Mouse (Mus musculus) midbrain, embryonic 12.5 days (tissue): ENCODE measurements around the gene Pde6d. TPM values are rescaled to one million over a fixed set of nuclear protein-coding genes. Genes with fewer than 3 reads are reported as not detected.

Experiments used
- ATAC-seq: fragments of 200-750 bp; cut with Nextera tagmentation; 2 replicates; pipeline ENCODE4 v1.8.0; 2017; ENCODE audit warnings: low read depth, moderate TSS enrichment, moderate library complexity; ENCODE audit not compliant: low FRiP score
- H3K27ac ChIP-seq: fragments of 300-500 bp; sonication (generic); replicated peaks from 2 replicates; pipeline ENCODE4 v1.5.1; 2016; ENCODE audit warnings: mild to moderate bottlenecking
- H3K27me3 ChIP-seq: fragments of 300-500 bp; sonication (generic); 2 replicates; pipeline ENCODE4 v1.6.1; 2016; ENCODE audit warnings: mild to moderate bottlenecking
- H3K36me3 ChIP-seq: fragments of 300-500 bp; sonication (generic); 2 replicates; pipeline ENCODE4 v1.6.1; 2016
- H3K4me1 ChIP-seq: fragments of 300-500 bp; sonication (generic); 2 replicates; pipeline ENCODE4 v1.6.1; 2016
- H3K4me2 ChIP-seq: fragments of 300-500 bp; sonication (generic); replicated peaks from 2 replicates; pipeline ENCODE4 v1.6.1; 2016; ENCODE audit warnings: mild to moderate bottlenecking, moderate library complexity
- H3K4me3 ChIP-seq: fragments of 300-500 bp; sonication (generic); 2 replicates; pipeline ENCODE4 v1.5.1; 2016; ENCODE audit warnings: mild to moderate bottlenecking
- H3K9ac ChIP-seq: fragments of 300-500 bp; sonication (generic); replicated peaks from 2 replicates; pipeline ENCODE4 v1.6.1; 2016; ENCODE audit warnings: mild to moderate bottlenecking, moderate library complexity
- H3K9me3 ChIP-seq: fragments of 300-500 bp; sonication (generic); 2 replicates; pipeline ENCODE4 v1.6.1; 2016; ENCODE audit warnings: mild to moderate bottlenecking
- WGBS: fragments of 180-500 bp; shearing (Covaris S2); methylation state at CpG from one replicate; pipeline ENCODE4 v1.1.7; 2016; 5-methylcytosine and 5-hydroxymethylcytosine counted together
- polyA plus RNA-seq: library from polyadenylated mRNA; unstranded; fragments of >200 nt; fragmentation: Nextera tagmentation; extraction: Ambion mirVana; gene quantifications from 2 replicates; pipeline ENCODE4 v1.2.1, GENCODE M21; 2016

The Pde6d gene
- polyA plus RNA-seq, 1 experiment from 2014 or later, result 104 TPM

GRCm38 (mm10) chr1:86506420-86506819 is 76.0 kb downstream of the Pde6d start:
- 0 out of 2 replicates have a peak overlapping the region, but pooled peaks have one; percentile 41 for H3K9ac ChIP-seq
- ATAC-seq, result no peak
- WGBS, result 84% methylated on average over 5 of the region's 5 CpGs
- H3K36me3 ChIP-seq, result no peaks in the 10 kb centered on the region
- H3K27me3 ChIP-seq, result no peaks in the 10 kb centered on the region
- no peak overlapping the region for H3K4me2 ChIP-seq
- no peak overlapping the region for H3K4me3 ChIP-seq
- peak overlapping the region; percentile 54; the same call in 1 of the 2 replicates for H3K27ac ChIP-seq
- peaks cover 66% of the 10 kb centered on the region for H3K4me1 ChIP-seq
- no peaks in the 10 kb centered on the region for H3K9me3 ChIP-seq

DNA sequence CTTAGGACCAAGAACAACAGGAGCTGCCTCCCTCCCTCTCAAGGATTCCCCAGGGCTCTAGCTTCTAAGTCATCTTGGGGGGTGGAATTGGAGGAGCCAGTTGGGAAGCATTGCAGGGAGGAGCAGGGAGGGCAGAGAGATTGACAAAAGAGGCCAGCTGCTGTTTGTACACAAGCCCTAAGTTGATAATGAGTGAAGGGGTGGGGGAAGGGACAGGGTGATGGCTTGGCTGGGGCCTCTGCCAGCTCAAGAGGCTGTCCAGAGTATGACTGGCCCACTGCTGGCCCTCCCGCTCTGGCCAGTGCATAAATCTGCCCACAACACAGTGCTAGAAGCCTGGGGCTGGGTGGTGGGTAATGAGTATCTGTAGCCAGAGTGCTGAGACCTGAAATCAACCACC is 77.0 kb downstream of the Pde6d start:
- Histone ChIP-seq H3K4me2 (peak overlapping the region; percentile 60), H3K4me3 (0 out of 2 replicates have a peak overlapping the region, but pooled peaks have one; percentile 44)

DNA sequence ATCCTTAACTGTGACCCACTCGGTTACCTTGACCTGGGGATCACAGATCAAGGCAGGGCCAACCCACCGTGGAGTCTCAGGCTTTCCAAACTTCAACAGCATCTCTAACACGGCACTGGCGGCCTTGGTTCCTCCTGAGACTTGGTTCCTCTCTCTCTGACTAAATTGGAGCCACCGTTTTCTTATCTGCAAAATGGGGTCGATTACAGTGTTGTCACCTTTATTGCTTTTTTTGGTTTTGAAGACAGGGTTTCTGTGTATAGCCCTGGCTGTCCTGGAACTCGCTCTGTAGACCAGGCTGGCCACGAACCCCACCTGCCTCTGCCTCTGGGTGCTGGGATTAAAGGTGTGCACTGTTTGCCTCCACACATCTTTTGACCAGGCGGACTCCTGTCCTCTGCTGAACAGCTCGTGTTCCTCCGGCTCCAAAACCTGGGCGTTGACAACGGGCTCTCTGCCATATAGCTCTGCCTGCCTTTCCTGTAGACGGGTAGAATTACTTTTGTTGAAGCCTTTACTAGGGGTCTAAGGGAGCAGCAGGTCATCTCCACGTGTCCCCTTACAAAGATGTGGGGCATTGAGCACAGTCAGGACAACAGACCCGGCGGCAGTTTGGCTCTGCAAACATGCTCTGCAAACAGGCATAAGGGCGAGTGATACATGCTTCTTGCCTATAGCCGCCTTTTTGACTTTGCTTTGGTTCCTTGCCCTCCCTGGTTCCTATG is 77.6 kb downstream of the Pde6d start:
- Histone ChIP-seq H3K27ac (peak overlapping the region; percentile 94), H3K36me3 (no peaks in the 10 kb centered on the region), H3K9ac (peak overlapping the region; percentile 68), H3K9me3 (no peaks in the 10 kb centered on the region), H3K4me1 (peaks cover 59% of the 10 kb centered on the region), H3K4me2 (peak overlapping the region; percentile 60), H3K4me3 (peak overlapping the region; percentile 44), H3K27me3 (no peaks in the 10 kb centered on the region)
- WGBS, result 16% methylated on average over 19 of the region's 19 CpGs
- ATAC-seq, result no peak

More for the DNA sequence above, 77.0 kb downstream of the Pde6d start:
- no peaks in the 10 kb centered on the region for H3K9me3 ChIP-seq
- H3K27ac ChIP-seq, result peak overlapping the region; percentile 94
- ATAC-seq, result no peak
- no peaks in the 10 kb centered on the region for H3K36me3 ChIP-seq
- 46% methylated on average over 1 of the region's 1 CpGs for WGBS
- H3K4me1 ChIP-seq, result peaks cover 62% of the 10 kb centered on the region
- H3K27me3 ChIP-seq, result no peaks in the 10 kb centered on the region
- peak overlapping the region; percentile 68; the same call in 1 of the 2 replicates for H3K9ac ChIP-seq

DNA sequence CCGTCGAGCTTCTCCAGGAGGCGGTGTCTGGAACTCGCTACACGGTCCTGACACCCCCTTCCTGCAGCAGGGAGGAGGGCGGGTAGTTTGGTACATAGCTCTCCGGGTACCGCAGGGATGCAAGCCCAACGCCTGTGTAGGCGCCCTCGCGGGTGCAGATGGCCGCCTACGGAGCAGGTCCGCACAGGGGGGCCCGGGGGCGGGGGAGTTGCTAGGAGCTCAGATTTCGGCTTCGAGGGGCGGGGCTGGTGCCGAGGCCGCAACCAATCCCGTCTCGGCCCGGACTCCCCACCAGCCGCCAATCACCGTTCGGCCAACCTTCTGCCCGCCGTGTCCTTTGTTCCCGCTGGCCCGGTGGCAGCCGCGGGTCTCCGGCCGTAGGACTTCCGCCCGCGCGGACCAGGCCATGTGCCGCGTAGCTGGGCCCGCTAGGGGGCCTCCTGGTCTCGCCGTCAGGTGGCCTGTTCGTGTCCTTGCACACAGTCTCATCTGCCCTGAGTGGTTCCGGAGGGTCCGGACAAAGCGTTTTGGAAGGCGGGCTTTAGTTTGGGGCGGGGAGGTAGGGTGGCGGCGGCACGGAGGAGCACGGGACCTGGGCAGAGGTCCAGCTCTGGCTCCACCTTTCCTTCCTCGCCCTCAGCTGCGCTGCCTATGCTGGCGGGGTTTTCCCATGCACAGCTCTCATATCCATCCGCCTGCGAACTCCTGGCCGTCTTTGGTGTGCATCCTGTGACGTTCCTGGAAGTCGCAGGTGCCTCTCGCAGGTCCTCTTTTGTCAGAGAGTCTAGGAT is 78.3 kb downstream of the Pde6d start:
- H3K27ac ChIP-seq, result peak overlapping the region; percentile 94
- H3K4me2 ChIP-seq, result peak overlapping the region; percentile 60
- peak; percentile 89 for ATAC-seq
- H3K9me3 ChIP-seq, result no peaks in the 10 kb centered on the region
- H3K27me3 ChIP-seq, result no peaks in the 10 kb centered on the region
- H3K9ac ChIP-seq, result peak overlapping the region; percentile 68
- 0% methylated on average over 64 of the region's 64 CpGs for WGBS
- H3K36me3 ChIP-seq, result no peaks in the 10 kb centered on the region
- H3K4me1 ChIP-seq, result peaks cover 53% of the 10 kb centered on the region
- peak overlapping the region; percentile 44 for H3K4me3 ChIP-seq

DNA sequence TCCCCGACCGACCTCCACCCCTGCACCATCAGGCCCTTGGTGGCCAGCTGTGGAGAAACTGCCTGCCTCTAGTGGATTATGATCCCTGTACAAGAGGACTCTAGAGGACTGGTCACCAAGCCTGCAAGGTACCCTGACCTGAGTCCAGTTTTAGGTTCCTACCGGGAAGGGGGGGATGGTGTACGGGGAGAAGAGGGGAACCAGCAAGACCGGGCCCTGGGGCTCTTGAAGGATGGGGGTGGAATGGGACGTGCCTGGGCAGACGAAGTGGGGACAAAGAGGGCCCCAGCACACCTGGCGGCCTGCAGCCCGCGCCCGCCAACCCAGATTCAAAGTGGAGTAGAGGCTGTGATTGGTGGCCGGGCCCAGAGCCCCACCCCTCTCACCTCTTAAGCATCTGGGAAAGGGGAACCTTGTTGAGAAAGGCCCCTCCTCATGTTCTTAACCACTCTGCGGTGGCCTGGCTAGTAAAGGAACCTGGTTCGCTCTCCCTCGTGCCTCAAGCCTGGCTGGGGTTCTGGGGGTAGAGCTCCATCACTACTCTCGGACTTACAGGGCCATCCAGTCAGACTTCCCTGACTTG is 79.2 kb downstream of the Pde6d start:
- Histone ChIP-seq H3K4me3 (peak overlapping the region; percentile 44), H3K9ac (peak overlapping the region; percentile 68), H3K27ac (peak overlapping the region; percentile 94), H3K4me2 (peak overlapping the region; percentile 60), H3K4me1 (peaks cover 57% of the 10 kb centered on the region), H3K36me3 (no peaks in the 10 kb centered on the region), H3K27me3 (no peaks in the 10 kb centered on the region), H3K9me3 (no peaks in the 10 kb centered on the region)
- ATAC-seq, result 0 out of 2 replicates have a peak, but pooled peaks have one; percentile 0
- WGBS, result 9% methylated on average over 16 of the region's 16 CpGs

GRCm38 (mm10) chr1:86502221-86503048 is 80.0 kb downstream of the Pde6d start:
- no peaks in the 10 kb centered on the region for H3K27me3 ChIP-seq
- WGBS, result 9% methylated on average over 16 of the region's 17 CpGs
- peaks cover 57% of the 10 kb centered on the region for H3K4me1 ChIP-seq
- ATAC-seq, result no peak
- no peaks in the 10 kb centered on the region for H3K9me3 ChIP-seq
- no peaks in the 10 kb centered on the region for H3K36me3 ChIP-seq
- peak overlapping the region; percentile 94 for H3K27ac ChIP-seq
- no peak overlapping the region for H3K4me3 ChIP-seq
- H3K4me2 ChIP-seq, result peak overlapping the region; percentile 60
- H3K9ac ChIP-seq, result peak overlapping the region; percentile 44

GRCm38 (mm10) chr1:86501559-86501958 is 80.9 kb downstream of the Pde6d start:
- Histone ChIP-seq H3K4me1 (peaks cover 56% of the 10 kb centered on the region), H3K4me3 (no peak overlapping the region), H3K27me3 (no peaks in the 10 kb centered on the region), H3K27ac (peak overlapping the region; percentile 76), H3K9me3 (no peaks in the 10 kb centered on the region), H3K4me2 (peak overlapping the region; percentile 27), H3K9ac (peak overlapping the region; percentile 44; the same call in 1 of the 2 replicates), H3K36me3 (no peaks in the 10 kb centered on the region)
- ATAC-seq, result no peak
- 3% methylated on average over 4 of the region's 4 CpGs for WGBS

- Histone ChIP-seq H3K9me3 (no peaks in the 10 kb centered on the region), H3K4me2 (no peak overlapping the region), H3K9ac (no peak overlapping the region), H3K27me3 (no peaks in the 10 kb centered on the region), H3K27ac (peak overlapping the region; percentile 76; the same call in 1 of the 2 replicates), H3K4me1 (peaks cover 51% of the 10 kb centered on the region), H3K36me3 (no peaks in the 10 kb centered on the region), H3K4me3 (no peak overlapping the region)
- no peak for ATAC-seq
- 35% methylated on average over 6 of the region's 6 CpGs for WGBS
Observed at GRCm38 (mm10) chr1:86501114-86501532, 81.3 kb downstream of the Pde6d start.

- Histone ChIP-seq H3K9me3 (no peaks in the 10 kb centered on the region), H3K9ac (no peak overlapping the region), H3K4me3 (no peak overlapping the region), H3K27ac (no peak overlapping the region), H3K4me2 (no peak overlapping the region), H3K36me3 (no peaks in the 10 kb centered on the region), H3K27me3 (no peaks in the 10 kb centered on the region), H3K4me1 (peaks cover 48% of the 10 kb centered on the region)
- 80% methylated on average over 4 of the region's 4 CpGs for WGBS
- no peak for ATAC-seq
Observed at GRCm38 (mm10) chr1:86500681-86501080, 81.7 kb downstream of the Pde6d start.

GRCm38 (mm10) chr1:86499903-86500302 is 82.5 kb downstream of the Pde6d start:
- 43% methylated on average over 3 of the region's 3 CpGs for WGBS
- no peaks in the 10 kb centered on the region for H3K27me3 ChIP-seq
- no peak overlapping the region for H3K27ac ChIP-seq
- no peaks in the 10 kb centered on the region for H3K9me3 ChIP-seq
- H3K4me3 ChIP-seq, result no peak overlapping the region
- H3K4me2 ChIP-seq, result no peak overlapping the region
- H3K9ac ChIP-seq, result no peak overlapping the region; the same call in 1 of the 2 replicates
- ATAC-seq, result no peak
- H3K4me1 ChIP-seq, result peaks cover 41% of the 10 kb centered on the region
- H3K36me3 ChIP-seq, result no peaks in the 10 kb centered on the region

- ATAC-seq, result no peak
- H3K4me2 ChIP-seq, result no peak overlapping the region
- H3K27ac ChIP-seq, result peak overlapping the region; percentile 56
- H3K36me3 ChIP-seq, result no peaks in the 10 kb centered on the region
- H3K9me3 ChIP-seq, result no peaks in the 10 kb centered on the region
- H3K9ac ChIP-seq, result no peak overlapping the region
- no peaks in the 10 kb centered on the region for H3K27me3 ChIP-seq
- no peak overlapping the region for H3K4me3 ChIP-seq
- 48% methylated on average over 1 of the region's 1 CpGs for WGBS
- peaks cover 32% of the 10 kb centered on the region for H3K4me1 ChIP-seq
Observed at GRCm38 (mm10) chr1:86498611-86499010, 83.8 kb downstream of the Pde6d start.
